Mouse (Mus musculus) forebrain, postnatal 0 days (tissue): Measurements from ENCODE around the gene Ncl. TPM values are rescaled to one million over a fixed set of nuclear protein-coding genes. Genes with fewer than 3 reads are reported as not detected.

Experiments used
- ATAC-seq: fragments of 200-750 bp; cut with Nextera tagmentation; 2 replicates; pipeline ENCODE4 v1.8.0; 2017; ENCODE audit warnings: mild to moderate bottlenecking, moderate library complexity
- DNase-seq: peaks from one replicate; pipeline ENCODE4 v3.0.0-alpha.2; 2015
- H3K27ac ChIP-seq: fragments of 300-500 bp; sonication (generic); 2 replicates; pipeline ENCODE4 v1.5.1; 2014; ENCODE audit warnings: low read depth, mild to moderate bottlenecking, antibody characterized with exemption, low read length, moderate library complexity, mixed read lengths
- H3K27me3 ChIP-seq: fragments of 300-500 bp; sonication (generic); 2 replicates; pipeline ENCODE4 v1.6.1; 2014; ENCODE audit warnings: mild to moderate bottlenecking, low read length, mixed read lengths; ENCODE audit not compliant: insufficient read depth
- H3K36me3 ChIP-seq: fragments of 300-500 bp; sonication (generic); 2 replicates; pipeline ENCODE4 v1.6.1; 2014; ENCODE audit warnings: mild to moderate bottlenecking, moderate library complexity; ENCODE audit not compliant: insufficient read depth
- H3K4me1 ChIP-seq: fragments of 300-500 bp; sonication (generic); 2 replicates; pipeline ENCODE4 v1.6.1; 2014; ENCODE audit warnings: antibody characterized with exemption; ENCODE audit not compliant: insufficient read depth
- H3K4me2 ChIP-seq: fragments of 300-500 bp; sonication (generic); 2 replicates; pipeline ENCODE4 v1.6.1; 2014; ENCODE audit warnings: low read depth, mild to moderate bottlenecking, moderate library complexity
- H3K4me3 ChIP-seq: fragments of 300-500 bp; sonication (generic); 2 replicates; pipeline ENCODE4 v1.5.1; 2014; ENCODE audit warnings: low read depth, low read length, mixed read lengths
- H3K9ac ChIP-seq: fragments of 300-500 bp; sonication (generic); 2 replicates; pipeline ENCODE4 v1.6.1; 2014; ENCODE audit warnings: mild to moderate bottlenecking
- H3K9me3 ChIP-seq: fragments of 300-500 bp; sonication (generic); 2 replicates; pipeline ENCODE4 v1.6.1; 2016; ENCODE audit warnings: low read length
- CTCF ChIP-seq: sonication (generic); IDR thresholded peaks from 2 replicates; pipeline ENCODE4 v1.5.1; 2016; ENCODE audit warnings: antibody characterized with exemption, control low read depth, low read depth
- WGBS: fragments of 180-500 bp; shearing (Covaris S2); extraction: QIAGEN DNeasy Blood & Tissue Kit; methylation state at CpG from one replicate; pipeline ENCODE4 v1.1.7; 2014; 5-methylcytosine and 5-hydroxymethylcytosine counted together
- microRNA-seq, 2 experiments: library from miRNA; unstranded; fragments of <30 nt; microRNA quantifications; one replicate each; pipeline ENCODE4; 2016
- polyA plus RNA-seq: library from polyadenylated mRNA; unstranded; fragments of >200 nt; fragmentation: Nextera tagmentation; extraction: Ambion mirVana; gene quantifications from 2 replicates; pipeline ENCODE4 v1.2.1, GENCODE M21; 2015
- total RNA-seq: library from RNA; depleted of rRNA; stranded (reverse); fragments of >200 nt; gene quantifications from 2 replicates; pipeline ENCODE4 v1.2.3, GENCODE M21; 2014; rRNA removed

Ncl gene
- total and polyA plus RNA-seq, 2 experiments from 2014 or later = 50.6 to 210 TPM

DNA sequence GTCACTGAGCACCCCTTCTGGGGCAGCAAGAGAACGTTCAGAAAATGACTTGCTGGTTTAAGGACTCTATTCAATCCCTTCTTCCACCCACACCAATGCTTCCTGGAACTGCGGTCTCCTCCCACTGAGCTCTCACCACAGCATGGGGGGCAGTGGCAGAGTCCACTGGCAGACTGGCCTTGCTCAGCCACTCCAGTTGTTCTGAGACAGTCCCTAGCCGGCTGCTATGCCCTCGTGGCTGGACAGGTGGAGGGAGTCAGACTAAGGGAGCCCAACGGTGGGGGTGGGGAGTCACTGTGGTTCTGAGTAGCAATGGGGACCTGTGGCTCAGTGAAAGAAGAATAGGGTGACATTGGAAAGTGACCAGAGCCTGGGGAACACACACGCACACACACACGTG is 58.5 kb downstream of the Ncl start:
- H3K27ac ChIP-seq = no peak overlapping the region
- no peaks in the 10 kb centered on the region for H3K27me3 ChIP-seq
- no peak overlapping the region for H3K4me2 ChIP-seq
- WGBS = 58% methylated on average over 7 of the region's 7 CpGs
- H3K4me1 ChIP-seq = peaks cover 4% of the 10 kb centered on the region; the same call in 1 of the 2 replicates
- ATAC-seq (no peak), DNase-seq (no peak)
- H3K9me3 ChIP-seq = no peaks in the 10 kb centered on the region
- H3K36me3 ChIP-seq = no peaks in the 10 kb centered on the region
- TF ChIP-seq CTCF = no peak
- H3K4me3 ChIP-seq = no peak overlapping the region
- no peak overlapping the region for H3K9ac ChIP-seq

DNA sequence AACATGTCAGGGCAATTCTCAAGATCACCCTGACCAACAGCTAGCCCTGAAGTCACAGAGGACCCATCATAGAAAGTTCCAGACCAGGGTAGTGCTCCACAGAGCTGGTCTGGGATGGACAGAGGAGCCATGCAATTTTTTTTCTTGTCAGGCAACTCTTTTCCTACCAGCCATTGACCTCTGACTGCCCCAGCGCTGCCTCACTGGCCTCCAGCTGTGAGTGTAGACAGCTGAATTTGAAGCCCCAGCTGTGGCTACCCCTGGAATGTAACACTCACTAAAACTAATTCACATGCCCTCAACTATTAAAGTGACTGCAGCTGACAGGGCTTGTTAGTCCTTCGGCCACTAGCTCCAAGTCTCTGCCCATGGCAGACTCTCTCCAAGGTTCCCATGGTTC is 59.1 kb downstream of the Ncl start:
- no peak overlapping the region for H3K4me3 ChIP-seq
- H3K9me3 ChIP-seq = no peaks in the 10 kb centered on the region
- no peak for TF ChIP-seq CTCF
- WGBS = 26% methylated on average over 2 of the region's 2 CpGs
- H3K9ac ChIP-seq = no peak overlapping the region
- no peak overlapping the region for H3K27ac ChIP-seq
- no peak overlapping the region for H3K4me2 ChIP-seq
- DNase-seq (no peak), ATAC-seq (no peak)
- H3K27me3 ChIP-seq = no peaks in the 10 kb centered on the region
- H3K4me1 ChIP-seq = peaks cover 4% of the 10 kb centered on the region; the same call in 1 of the 2 replicates
- no peaks in the 10 kb centered on the region for H3K36me3 ChIP-seq

Small RNAs within 50 kb of the gene (microRNA-seq; reads per million reads assigned to microRNA genes)
- 11.6 to 17.3 reads per million in 2 experiments for gene mmu-mir-3535

Other genes starting within 250 kb of the Ncl start
- 0.08 TPM in 1 of 2 replicates, not detected in the other for gene Htr2b, start 247.4 kb downstream of the Ncl start, total RNA-seq
- gene Htr2b, start 247.4 kb downstream of the Ncl start, polyA plus RNA-seq = 0.22 TPM in 1 of 2 replicates, not detected in the other
- 1.5 and 1.8 TPM in 2 replicates for gene Gm21972, start 225.8 kb downstream of the Ncl start, total RNA-seq
- gene Gm21972, start 225.8 kb downstream of the Ncl start, polyA plus RNA-seq = 0.52 and 0.54 TPM in 2 replicates
- 25.9 and 29.1 TPM in 2 replicates for gene Armc9, start 204.6 kb downstream of the Ncl start, total RNA-seq
- gene Armc9, start 204.6 kb downstream of the Ncl start, polyA plus RNA-seq = 30.8 and 35.2 TPM in 2 replicates
- gene B3gnt7, start 56.6 kb downstream of the Ncl start, total RNA-seq = 10.6 and 11.1 TPM in 2 replicates
- gene B3gnt7, start 56.6 kb downstream of the Ncl start, polyA plus RNA-seq = 10.7 and 11.7 TPM in 2 replicates
- gene Nmur1, start 66.8 kb upstream of the Ncl start, total RNA-seq = 0.15 and 0.33 TPM in 2 replicates
- gene Nmur1, start 66.8 kb upstream of the Ncl start, polyA plus RNA-seq = 0.17 and 0.19 TPM in 2 replicates
- 0.29 TPM in 1 of 2 replicates, not detected in the other for gene Tex44, start 66.9 kb upstream of the Ncl start, total RNA-seq
- not detected in 2 replicates for gene Tex44, start 66.9 kb upstream of the Ncl start, polyA plus RNA-seq
- gene Ptma, start 167.3 kb upstream of the Ncl start, total RNA-seq = 1,921 and 1,968 TPM in 2 replicates
- gene Ptma, start 167.3 kb upstream of the Ncl start, polyA plus RNA-seq = 1,724 and 1,908 TPM in 2 replicates
- gene Pde6d, start 223.2 kb upstream of the Ncl start, total RNA-seq = 44.9 and 59.0 TPM in 2 replicates
- gene Pde6d, start 223.2 kb upstream of the Ncl start, polyA plus RNA-seq = 110 and 116 TPM in 2 replicates
- 37.6 and 40.3 TPM in 2 replicates for gene Cops7b, start 223.5 kb upstream of the Ncl start, total RNA-seq
- 54.3 and 54.7 TPM in 2 replicates for gene Cops7b, start 223.5 kb upstream of the Ncl start, polyA plus RNA-seq